Mouse (Mus musculus): ENCODE results near the gene Abtb2. TPM values are rescaled to one million over a fixed set of nuclear protein-coding genes. Genes with fewer than 3 reads are reported as not detected.

The Abtb2 gene
- total RNA-seq, 1 experiment: 5.5 TPM

DNA sequence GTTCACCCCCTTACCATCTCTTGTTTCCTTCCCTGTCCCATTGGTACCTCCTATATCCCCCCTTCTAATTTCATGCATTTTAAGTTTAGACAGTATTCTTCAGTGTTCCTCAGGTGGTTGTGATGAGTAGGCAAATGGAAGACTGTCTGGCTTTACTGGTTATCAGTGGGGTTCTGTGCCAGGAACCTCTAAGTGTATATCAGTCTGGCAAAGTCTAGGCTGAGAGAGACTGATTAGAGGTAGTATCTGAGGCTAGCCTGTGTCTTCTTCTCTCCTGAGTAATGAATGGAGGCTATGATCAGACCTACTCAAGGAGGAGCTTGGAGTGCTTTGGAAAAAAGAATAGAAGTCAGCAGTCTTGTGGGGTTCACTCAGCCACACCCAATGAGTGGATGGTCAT lies 18.0 kb downstream of the Abtb2 start:
- in situ Hi-C loops (cut with MboI; ENCODE audit: low sequenced_read_pairs in 2 of 2, unreplicated experiment in 2 of 2): no loop called here
- Histone ChIP-seq H3K36me3 (ENCODE audit: control insufficient read depth, insufficient read depth, low read length, poor library complexity, severe bottlenecking) (no peaks in the 10 kb centered on the region), H3K27ac (ENCODE audit: insufficient read depth, low read depth, low read length, poor library complexity, severe bottlenecking) (no peak overlapping the region), H3K9me3 (ENCODE audit: control insufficient read depth, insufficient read depth, low read depth, low read length) (no peaks in the 10 kb centered on the region), H3K4me1 (ENCODE audit: control insufficient read depth in 2 of 2, insufficient read depth in 2 of 2, low read length in 2 of 2, poor library complexity in 1 of 2) (no peaks in the 10 kb centered on the region), H3K9ac (ENCODE audit: insufficient read depth, low read depth, low read length, poor library complexity, severe bottlenecking) (no peak overlapping the region), H3K4me3 (ENCODE audit: insufficient read depth in 1 of 2, low read depth in 1 of 2, low read length in 2 of 2, poor library complexity in 1 of 2, severe bottlenecking in 1 of 2) (no peak overlapping the region)
- TF ChIP-seq MAFK (IDR thresholded peaks at IDR 0.05; ENCODE audit: insufficient read depth, low read depth, low read length): no peak
- TF ChIP-seq CHD2 (IDR thresholded peaks at IDR 0.05; ENCODE audit: low read depth, low read length): no peak
- TF ChIP-seq ZC3H11A (IDR thresholded peaks at IDR 0.05; ENCODE audit: borderline replicate concordance, low read depth, low read length): no peak
- no peak for TF ChIP-seq HCFC1 (IDR thresholded peaks at IDR 0.05; ENCODE audit: borderline replicate concordance, insufficient read depth, low read length)
- no peak for TF ChIP-seq ZNF384 (IDR thresholded peaks at IDR 0.05; ENCODE audit: low read depth, low read length)
- DNase-seq (ENCODE audit: low read depth, low spot score): no peak

DNA sequence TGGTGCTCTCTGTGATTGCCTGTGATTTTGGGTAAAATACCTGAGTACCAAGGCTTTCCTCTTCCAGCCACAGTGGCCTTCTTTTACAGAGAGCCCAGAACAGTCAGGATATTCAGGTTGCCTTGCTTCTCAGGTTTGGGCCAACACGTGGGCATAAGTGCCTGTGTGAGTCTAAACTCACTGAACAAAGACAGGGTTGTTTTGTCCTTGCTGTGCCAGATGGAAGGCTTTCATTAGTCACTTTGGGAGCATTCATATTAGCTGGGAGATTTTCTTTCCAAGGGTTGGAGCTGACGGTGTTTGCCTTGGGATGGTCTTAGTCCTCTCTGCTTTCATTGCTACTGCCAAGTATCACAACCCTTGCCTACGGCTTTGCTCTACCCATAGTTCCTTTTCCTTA lies 20.3 kb downstream of the Abtb2 start:
- DNase-seq (ENCODE audit: low read depth, low spot score): no peak

DNA sequence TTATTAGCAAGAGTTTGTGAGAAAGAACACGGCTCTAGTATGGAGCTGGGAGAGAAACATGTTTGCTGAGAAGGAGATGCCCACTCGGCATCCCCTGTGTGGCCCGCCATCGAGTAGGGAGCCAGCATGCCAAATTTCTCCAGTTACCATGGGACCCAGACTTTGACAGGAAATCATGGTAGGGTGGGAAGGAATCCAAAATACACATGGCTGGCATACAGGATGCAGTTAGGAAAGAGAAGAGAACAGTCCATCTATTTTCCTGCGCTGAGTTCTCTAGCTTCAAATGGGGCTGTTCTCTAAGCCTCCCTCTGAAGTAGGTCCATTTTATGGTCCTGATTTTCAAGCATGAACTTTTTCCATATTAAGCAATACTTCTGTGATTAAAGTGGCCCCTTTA lies 22.7 kb downstream of the Abtb2 start:
- Histone ChIP-seq H3K27ac (ENCODE audit: insufficient read depth, low read depth, low read length, poor library complexity, severe bottlenecking) (no peak overlapping the region), H3K4me3 (ENCODE audit: insufficient read depth in 1 of 2, low read depth in 1 of 2, low read length in 2 of 2, poor library complexity in 1 of 2, severe bottlenecking in 1 of 2) (no peak overlapping the region)

More for the DNA sequence above, 20.3 kb downstream of the Abtb2 start:
- Histone ChIP-seq H3K9me3 (ENCODE audit: control insufficient read depth, insufficient read depth, low read depth, low read length) (no peaks in the 10 kb centered on the region), H3K9ac (ENCODE audit: insufficient read depth, low read depth, low read length, poor library complexity, severe bottlenecking) (no peak overlapping the region), H3K4me1 (ENCODE audit: control insufficient read depth in 2 of 2, insufficient read depth in 2 of 2, low read length in 2 of 2, poor library complexity in 1 of 2) (no peaks in the 10 kb centered on the region), H3K36me3 (ENCODE audit: control insufficient read depth, insufficient read depth, low read length, poor library complexity, severe bottlenecking) (no peaks in the 10 kb centered on the region), H3K27ac (ENCODE audit: insufficient read depth, low read depth, low read length, poor library complexity, severe bottlenecking) (no peak overlapping the region), H3K4me3 (ENCODE audit: insufficient read depth in 1 of 2, low read depth in 1 of 2, low read length in 2 of 2, poor library complexity in 1 of 2, severe bottlenecking in 1 of 2) (no peak overlapping the region)
- no peak for TF ChIP-seq HCFC1 (IDR thresholded peaks at IDR 0.05; ENCODE audit: borderline replicate concordance, insufficient read depth, low read length)
- in situ Hi-C loops (cut with MboI; ENCODE audit: low sequenced_read_pairs in 2 of 2, unreplicated experiment in 2 of 2): no loop called here

DNA sequence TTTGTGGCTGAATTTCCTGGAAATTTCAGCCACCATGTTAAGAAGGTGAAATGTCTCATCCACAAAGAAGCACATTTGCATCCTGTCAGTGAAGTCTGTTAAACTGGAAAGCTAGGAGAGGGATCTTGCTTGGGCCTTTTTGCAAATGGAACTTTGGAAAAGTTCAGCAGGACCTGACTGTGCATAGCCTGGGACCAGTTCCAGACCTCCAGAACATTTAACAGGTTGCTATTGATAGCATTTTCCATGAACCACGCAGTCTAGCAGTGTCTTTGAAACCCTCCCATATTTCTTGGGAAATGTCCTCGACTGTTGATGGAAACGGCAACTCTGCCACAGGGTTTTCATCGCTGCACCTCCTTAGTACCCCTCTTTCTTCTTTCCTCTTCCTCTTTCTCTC lies 23.3 kb downstream of the Abtb2 start:
- Histone ChIP-seq H3K36me3 (ENCODE audit: control insufficient read depth, insufficient read depth, low read length, poor library complexity, severe bottlenecking) (no peaks in the 10 kb centered on the region), H3K9me3 (ENCODE audit: control insufficient read depth, insufficient read depth, low read depth, low read length) (no peaks in the 10 kb centered on the region), H3K4me3 (ENCODE audit: insufficient read depth in 1 of 2, low read depth in 1 of 2, low read length in 2 of 2, poor library complexity in 1 of 2, severe bottlenecking in 1 of 2) (no peak overlapping the region), H3K9ac (ENCODE audit: insufficient read depth, low read depth, low read length, poor library complexity, severe bottlenecking) (no peak overlapping the region), H3K4me1 (ENCODE audit: control insufficient read depth in 2 of 2, insufficient read depth in 2 of 2, low read length in 2 of 2, poor library complexity in 1 of 2) (no peaks in the 10 kb centered on the region), H3K27ac (ENCODE audit: insufficient read depth, low read depth, low read length, poor library complexity, severe bottlenecking) (no peak overlapping the region)
- DNase-seq (ENCODE audit: low read depth, low spot score): no peak
- TF ChIP-seq ZC3H11A (IDR thresholded peaks at IDR 0.05; ENCODE audit: borderline replicate concordance, low read depth, low read length): no peak
- no peak for TF ChIP-seq CHD2 (IDR thresholded peaks at IDR 0.05; ENCODE audit: low read depth, low read length)
- no peak for TF ChIP-seq HCFC1 (IDR thresholded peaks at IDR 0.05; ENCODE audit: borderline replicate concordance, insufficient read depth, low read length)
- TF ChIP-seq MAFK (IDR thresholded peaks at IDR 0.05; ENCODE audit: insufficient read depth, low read depth, low read length): no peak
- no peak for TF ChIP-seq ZNF384 (IDR thresholded peaks at IDR 0.05; ENCODE audit: low read depth, low read length)
- in situ Hi-C loops (cut with MboI; ENCODE audit: low sequenced_read_pairs in 2 of 2, unreplicated experiment in 2 of 2): no loop called here

More for the DNA sequence above, 22.7 kb downstream of the Abtb2 start:
- Histone ChIP-seq H3K9ac (ENCODE audit: insufficient read depth, low read depth, low read length, poor library complexity, severe bottlenecking) (no peak overlapping the region), H3K36me3 (ENCODE audit: control insufficient read depth, insufficient read depth, low read length, poor library complexity, severe bottlenecking) (no peaks in the 10 kb centered on the region), H3K9me3 (ENCODE audit: control insufficient read depth, insufficient read depth, low read depth, low read length) (no peaks in the 10 kb centered on the region), H3K4me1 (ENCODE audit: control insufficient read depth in 2 of 2, insufficient read depth in 2 of 2, low read length in 2 of 2, poor library complexity in 1 of 2) (no peaks in the 10 kb centered on the region)
- TF ChIP-seq CHD2 (IDR thresholded peaks at IDR 0.05; ENCODE audit: low read depth, low read length) (no peak), ZNF384 (IDR thresholded peaks at IDR 0.05; ENCODE audit: low read depth, low read length) (no peak), ZC3H11A (IDR thresholded peaks at IDR 0.05; ENCODE audit: borderline replicate concordance, low read depth, low read length) (no peak), MAFK (IDR thresholded peaks at IDR 0.05; ENCODE audit: insufficient read depth, low read depth, low read length) (no peak), HCFC1 (IDR thresholded peaks at IDR 0.05; ENCODE audit: borderline replicate concordance, insufficient read depth, low read length) (no peak)
- in situ Hi-C loops (cut with MboI; ENCODE audit: low sequenced_read_pairs in 2 of 2, unreplicated experiment in 2 of 2): no loop called here
- DNase-seq (ENCODE audit: low read depth, low spot score): no peak

DNA sequence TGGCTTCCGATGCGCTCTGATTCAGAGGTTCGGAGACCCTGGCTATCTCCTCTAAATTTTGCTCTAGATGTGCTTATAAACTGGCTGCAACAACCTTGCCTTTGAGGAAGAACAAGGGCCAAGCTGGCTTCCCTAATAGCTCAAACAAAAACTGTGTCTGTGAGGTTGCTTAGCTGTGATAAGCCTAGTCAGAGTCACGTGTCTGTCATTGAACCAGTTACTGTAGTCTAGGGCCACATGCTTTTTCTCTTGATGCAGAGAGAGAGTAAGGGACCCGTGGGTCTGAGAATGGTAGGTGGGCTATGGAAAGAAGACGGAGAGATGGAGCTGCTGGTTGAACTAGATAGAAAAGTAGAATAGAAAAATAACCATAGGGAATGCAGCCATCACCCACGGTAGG lies 24.5 kb downstream of the Abtb2 start:
- H3K9me3 ChIP-seq (ENCODE audit: control insufficient read depth, insufficient read depth, low read depth, low read length): no peaks in the 10 kb centered on the region
- H3K4me3 ChIP-seq (ENCODE audit: insufficient read depth in 1 of 2, low read depth in 1 of 2, low read length in 2 of 2, poor library complexity in 1 of 2, severe bottlenecking in 1 of 2): no peak overlapping the region
- H3K9ac ChIP-seq (ENCODE audit: insufficient read depth, low read depth, low read length, poor library complexity, severe bottlenecking): no peak overlapping the region
- no peaks in the 10 kb centered on the region for H3K36me3 ChIP-seq (ENCODE audit: control insufficient read depth, insufficient read depth, low read length, poor library complexity, severe bottlenecking)
- H3K4me1 ChIP-seq (ENCODE audit: control insufficient read depth in 2 of 2, insufficient read depth in 2 of 2, low read length in 2 of 2, poor library complexity in 1 of 2): no peaks in the 10 kb centered on the region
- DNase-seq (ENCODE audit: low read depth, low spot score): no peak
- in situ Hi-C loops (cut with MboI; ENCODE audit: low sequenced_read_pairs in 2 of 2, unreplicated experiment in 2 of 2): no loop called here
- TF ChIP-seq ZNF384 (IDR thresholded peaks at IDR 0.05; ENCODE audit: low read depth, low read length) (no peak), ZC3H11A (IDR thresholded peaks at IDR 0.05; ENCODE audit: borderline replicate concordance, low read depth, low read length) (no peak), CHD2 (IDR thresholded peaks at IDR 0.05; ENCODE audit: low read depth, low read length) (no peak), HCFC1 (IDR thresholded peaks at IDR 0.05; ENCODE audit: borderline replicate concordance, insufficient read depth, low read length) (no peak), MAFK (IDR thresholded peaks at IDR 0.05; ENCODE audit: insufficient read depth, low read depth, low read length) (no peak)
- H3K27ac ChIP-seq (ENCODE audit: insufficient read depth, low read depth, low read length, poor library complexity, severe bottlenecking): no peak overlapping the region

All from ES-E14 (cell line).